In genomic region chr11:95309510-95310006, GRCm38 (mm10) we compare ENCODE assay signal across 8 mouse cellular contexts. TPM values are rescaled to one million over a fixed set of nuclear protein-coding genes. Genes with fewer than 3 reads are reported as not detected.
DNase-seq lines count a peak whose midpoint lies in the region; ATAC-seq and TF ChIP-seq lines count a peak whose summit lies in the region.

No protein-coding gene starts in this region.

- H3K9ac ChIP-seq in heart, embryonic 12.5 days, result peak overlapping the region; percentile 96
- peak overlapping the region; percentile 95 for H3K9ac ChIP-seq in kidney, postnatal 0 days (ENCODE audit: low read depth, low read length)
- peak overlapping the region; percentile 98 for H3K9ac ChIP-seq in liver, embryonic 11.5 days (ENCODE audit: low read depth, low read length)
- peak overlapping the region; percentile 94 for H3K9ac ChIP-seq in stomach, embryonic 14.5 days (replicated peaks; ENCODE audit: low read depth, low read length)

- peaks cover 20% of the 10 kb centered on the region for H3K4me1 ChIP-seq in heart, embryonic 12.5 days (replicated peaks)
- H3K4me1 ChIP-seq in kidney, postnatal 0 days (replicated peaks; ENCODE audit: insufficient read depth, low read length), result no peaks in the 10 kb centered on the region
- peaks cover 23% of the 10 kb centered on the region for H3K4me1 ChIP-seq in liver, embryonic 11.5 days (replicated peaks; ENCODE audit: control insufficient read depth, insufficient read depth, low read length)
- H3K4me1 ChIP-seq in stomach, embryonic 14.5 days (ENCODE audit: control insufficient read depth, insufficient read depth, low read length), result peaks cover 6% of the 10 kb centered on the region; the same call in 1 of the 2 replicates

- peak; percentile 98 for DNase-seq in CD4-positive helper T cell, adult 2 months (ENCODE audit: low read depth, low spot score)
- peak; percentile 99 for DNase-seq in brain, embryonic 18.5 days (ENCODE audit: low read depth, low spot score)
- DNase-seq in kidney, postnatal 0 days (ENCODE audit: low spot score), result peak; percentile 100
- peak; percentile 94 for DNase-seq in liver, embryonic 11.5 days (ENCODE audit: low spot score)
- peak; percentile 97 for DNase-seq in naive thymus-derived CD4-positive, alpha-beta T cell, adult 2 months (ENCODE audit: low read depth)

- WGBS in heart, embryonic 12.5 days, result under 1% methylated on average over 37 of the region's 37 CpGs
- 0% methylated on average over 37 of the region's 37 CpGs for WGBS in kidney, postnatal 0 days
- under 1% methylated on average over 37 of the region's 37 CpGs for WGBS in liver, embryonic 11.5 days
- whole genome bisulfite sequencing in stomach, embryonic 14.5 days, result under 1% methylated on average over 37 of the region's 37 CpGs

- peaks cover 17% of the 10 kb centered on the region for H3K36me3 ChIP-seq in heart, embryonic 12.5 days
- peaks cover 5% of the 10 kb centered on the region; the same call in 1 of the 2 replicates for H3K36me3 ChIP-seq in kidney, postnatal 0 days (ENCODE audit: insufficient read depth, low read length)
- peaks cover 5% of the 10 kb centered on the region; the same call in 1 of the 2 replicates for H3K36me3 ChIP-seq in liver, embryonic 11.5 days (ENCODE audit: control insufficient read depth, insufficient read depth, low read length)
- no peaks in the 10 kb centered on the region; the same call in 1 of the 2 replicates for H3K36me3 ChIP-seq in stomach, embryonic 14.5 days (ENCODE audit: control insufficient read depth, insufficient read depth, low read length)

- TF ChIP-seq CTCF in kidney, postnatal 0 days (IDR thresholded peaks at IDR 0.05; ENCODE audit: low read depth), result no peak

- peak overlapping the region; percentile 88 for H3K4me3 ChIP-seq in heart, embryonic 12.5 days
- peak overlapping the region; percentile 91 for H3K4me3 ChIP-seq in kidney, postnatal 0 days (replicated peaks; ENCODE audit: low read depth, low read length)
- peak overlapping the region; percentile 88 for H3K4me3 ChIP-seq in liver, embryonic 11.5 days (ENCODE audit: low read depth, low read length)
- H3K4me3 ChIP-seq in stomach, embryonic 14.5 days (ENCODE audit: low read depth, low read length), result peak overlapping the region; percentile 77

- ATAC-seq in erythroid progenitor cell, adult 5-6 weeks (replicated peaks; ENCODE audit: low FRiP score, poor library complexity, severe bottlenecking), result peak; percentile 92
- ATAC-seq in heart, embryonic 12.5 days (ENCODE audit: insufficient number of reproducible peaks, low FRiP score), result peak; percentile 97
- ATAC-seq in kidney, postnatal 0 days (replicated peaks; ENCODE audit: low FRiP score, low read depth), result peak; percentile 92
- ATAC-seq in liver, embryonic 11.5 days (replicated peaks; ENCODE audit: low FRiP score), result peak; percentile 92
- peak; percentile 95 for ATAC-seq in stomach, embryonic 14.5 days (ENCODE audit: insufficient number of reproducible peaks, insufficient read depth, low FRiP score, low read depth)

- no peaks in the 10 kb centered on the region for H3K9me3 ChIP-seq in heart, embryonic 12.5 days (replicated peaks)
- H3K9me3 ChIP-seq in kidney, postnatal 0 days (replicated peaks; ENCODE audit: low read length), result no peaks in the 10 kb centered on the region
- H3K9me3 ChIP-seq in liver, embryonic 11.5 days (ENCODE audit: control insufficient read depth, low read length), result no peaks in the 10 kb centered on the region
- no peaks in the 10 kb centered on the region for H3K9me3 ChIP-seq in stomach, embryonic 14.5 days (ENCODE audit: control insufficient read depth, low read depth, low read length)

- H3K27me3 ChIP-seq in heart, embryonic 12.5 days (replicated peaks), result no peaks in the 10 kb centered on the region
- no peaks in the 10 kb centered on the region for H3K27me3 ChIP-seq in kidney, postnatal 0 days (ENCODE audit: insufficient read depth, low read length)
- H3K27me3 ChIP-seq in liver, embryonic 11.5 days (replicated peaks; ENCODE audit: control insufficient read depth, insufficient read depth, low read length), result no peaks in the 10 kb centered on the region
- no peaks in the 10 kb centered on the region for H3K27me3 ChIP-seq in stomach, embryonic 14.5 days (ENCODE audit: control insufficient read depth, insufficient read depth, low read length)

- peak overlapping the region; percentile 95 for H3K27ac ChIP-seq in heart, embryonic 12.5 days (ENCODE audit: poor library complexity, severe bottlenecking)
- peak overlapping the region; percentile 99 for H3K27ac ChIP-seq in kidney, postnatal 0 days
- peak overlapping the region; percentile 97 for H3K27ac ChIP-seq in liver, embryonic 11.5 days (ENCODE audit: low read depth, low read length)
- peak overlapping the region; percentile 96 for H3K27ac ChIP-seq in stomach, embryonic 14.5 days (ENCODE audit: low read length)

- peak overlapping the region; percentile 80 for H3K4me2 ChIP-seq in heart, embryonic 12.5 days
- peak overlapping the region; percentile 89 for H3K4me2 ChIP-seq in kidney, postnatal 0 days (ENCODE audit: low read length)
- H3K4me2 ChIP-seq in liver, embryonic 11.5 days, result peak overlapping the region; percentile 86
- H3K4me2 ChIP-seq in stomach, embryonic 14.5 days (replicated peaks; ENCODE audit: low read depth, low read length), result peak overlapping the region; percentile 70

RNA-seq across cellular contexts. Expression of gene Kat7, which starts 0.5 kb away (rescaled TPM):
- total RNA-seq in erythroid progenitor cell, adult 5-6 weeks (2015; ENCODE audit: low replicate concordance), result 94.3 and 127 TPM in 2 replicates
- 72.6 and 81.2 TPM in 2 replicates for total RNA-seq in erythroid progenitor cell, adult 5-6 weeks (2017; ENCODE audit: low replicate concordance)
- polyA plus RNA-seq in heart, embryonic 12.5 days (2016; fragmentation: Nextera tagmentation; extraction: Ambion mirVana), result 56.0 and 58.3 TPM in 2 replicates
- 49.0 and 52.1 TPM in 2 replicates for polyA plus RNA-seq in kidney, postnatal 0 days (2015; fragmentation: Nextera tagmentation; extraction: Ambion mirVana)
- 65.4 and 72.5 TPM in 2 replicates for polyA plus RNA-seq in liver, embryonic 11.5 days (2014; fragmentation: Nextera tagmentation; extraction: Ambion mirVana)
- 60.8 and 63.1 TPM in 2 replicates for polyA plus RNA-seq in stomach, embryonic 14.5 days (2014; fragmentation: Nextera tagmentation; extraction: Ambion mirVana)

RNA-seq across cellular contexts. Expression of gene Fam117a, which starts 27.3 kb away (rescaled TPM):
- total RNA-seq in erythroid progenitor cell, adult 5-6 weeks (2015; ENCODE audit: low replicate concordance), result 340 and 347 TPM in 2 replicates
- total RNA-seq in erythroid progenitor cell, adult 5-6 weeks (2017; ENCODE audit: low replicate concordance), result 282 and 287 TPM in 2 replicates
- polyA plus RNA-seq in heart, embryonic 12.5 days (2016; fragmentation: Nextera tagmentation; extraction: Ambion mirVana), result 12.9 and 13.9 TPM in 2 replicates
- 8.7 and 10.0 TPM in 2 replicates for polyA plus RNA-seq in kidney, postnatal 0 days (2015; fragmentation: Nextera tagmentation; extraction: Ambion mirVana)
- polyA plus RNA-seq in liver, embryonic 11.5 days (2014; fragmentation: Nextera tagmentation; extraction: Ambion mirVana), result 41.3 and 44.9 TPM in 2 replicates
- polyA plus RNA-seq in stomach, embryonic 14.5 days (2014; fragmentation: Nextera tagmentation; extraction: Ambion mirVana), result 14.3 and 15.7 TPM in 2 replicates

RNA-seq across cellular contexts. Expression of gene Tac4, which starts 48.2 kb away (rescaled TPM):
- not detected in 2 replicates for total RNA-seq in erythroid progenitor cell, adult 5-6 weeks (2015; ENCODE audit: low replicate concordance)
- total RNA-seq in erythroid progenitor cell, adult 5-6 weeks (2017; ENCODE audit: low replicate concordance), result not detected in 2 replicates
- polyA plus RNA-seq in heart, embryonic 12.5 days (2016; fragmentation: Nextera tagmentation; extraction: Ambion mirVana), result not detected in 2 replicates
- 0.09 TPM in 1 of 2 replicates, not detected in the other for polyA plus RNA-seq in kidney, postnatal 0 days (2015; fragmentation: Nextera tagmentation; extraction: Ambion mirVana)
- not detected in 2 replicates for polyA plus RNA-seq in liver, embryonic 11.5 days (2014; fragmentation: Nextera tagmentation; extraction: Ambion mirVana)
- 0.48 TPM in 1 of 2 replicates, not detected in the other for polyA plus RNA-seq in stomach, embryonic 14.5 days (2014; fragmentation: Nextera tagmentation; extraction: Ambion mirVana)

Comparison
In these comparisons a context has a peak if more than half of its experiments do, and no peak if none do; other contexts are left out.
1. Peak in every context shown above with its lines: DNase-seq, ATAC-seq, H3K4me3 ChIP-seq and H3K27ac ChIP-seq.